Mouse (Mus musculus): ENCODE results near the gene Ubald1. TPM values are rescaled to one million over a fixed set of nuclear protein-coding genes. Genes with fewer than 3 reads are reported as not detected.
A peak's percentile ranks its signal among the peaks of the same experiment; 100 is the strongest.

Ubald1 gene
- polyA plus RNA-seq, 1 experiment from 2014 or later: 29.9 TPM

GRCm38 (mm10) chr16:4875198-4876032, 4.7 kb downstream of the Ubald1 start:
- H3K9ac ChIP-seq (ENCODE audit: low read depth, low read length): peak overlapping the region; percentile 17; the same call in 1 of the 2 replicates
- no peaks in the 10 kb centered on the region for H3K9me3 ChIP-seq (ENCODE audit: control insufficient read depth, low read length)
- no peaks in the 10 kb centered on the region for H3K27me3 ChIP-seq (replicated peaks; ENCODE audit: control insufficient read depth, insufficient read depth, low read length)
- no peak overlapping the region for H3K4me3 ChIP-seq (ENCODE audit: low read depth, low read length)
- WGBS: 71% methylated on average over 23 of the region's 23 CpGs
- ATAC-seq (replicated peaks; ENCODE audit: low FRiP score) (no peak), DNase-seq (ENCODE audit: low spot score) (no peak)
- no peak overlapping the region for H3K27ac ChIP-seq (ENCODE audit: low read depth, low read length)
- H3K4me1 ChIP-seq (replicated peaks; ENCODE audit: control insufficient read depth, insufficient read depth, low read length): peaks cover 31% of the 10 kb centered on the region
- peak overlapping the region; percentile 45 for H3K4me2 ChIP-seq
- peaks cover 13% of the 10 kb centered on the region for H3K36me3 ChIP-seq (ENCODE audit: control insufficient read depth, insufficient read depth, low read length)

GRCm38 (mm10) chr16:4871926-4872325, 8.2 kb downstream of the Ubald1 start:
- H3K4me3 ChIP-seq (ENCODE audit: low read depth, low read length): no peak overlapping the region
- no peak overlapping the region for H3K27ac ChIP-seq (ENCODE audit: low read depth, low read length)
- H3K27me3 ChIP-seq (replicated peaks; ENCODE audit: control insufficient read depth, insufficient read depth, low read length): no peaks in the 10 kb centered on the region
- H3K4me2 ChIP-seq: no peak overlapping the region
- H3K9me3 ChIP-seq (ENCODE audit: control insufficient read depth, low read length): no peaks in the 10 kb centered on the region
- DNase-seq (ENCODE audit: low spot score): no peak
- no peak overlapping the region for H3K9ac ChIP-seq (ENCODE audit: low read depth, low read length)
- WGBS: 81% methylated on average over 2 of the region's 2 CpGs
- H3K4me1 ChIP-seq (replicated peaks; ENCODE audit: control insufficient read depth, insufficient read depth, low read length): peaks cover 16% of the 10 kb centered on the region
- H3K36me3 ChIP-seq (ENCODE audit: control insufficient read depth, insufficient read depth, low read length): peaks cover 13% of the 10 kb centered on the region
- ATAC-seq (replicated peaks; ENCODE audit: low FRiP score): no peak

- WGBS: 86% methylated on average over 5 of the region's 5 CpGs
Observed at GRCm38 (mm10) chr16:4870490-4870889, 9.6 kb downstream of the Ubald1 start.

GRCm38 (mm10) chr16:4866101-4866695, 13.9 kb downstream of the Ubald1 start:
- WGBS: 68% methylated on average over 7 of the region's 7 CpGs
- no peak for ATAC-seq (replicated peaks; ENCODE audit: low FRiP score)
- Histone ChIP-seq H3K4me1 (replicated peaks; ENCODE audit: control insufficient read depth, insufficient read depth, low read length) (0 out of 2 replicates have a peak, but pooled peaks cover 3% of the 10 kb centered on the region), H3K4me2 (no peak overlapping the region), H3K9me3 (ENCODE audit: control insufficient read depth, low read length) (no peaks in the 10 kb centered on the region), H3K9ac (ENCODE audit: low read depth, low read length) (no peak overlapping the region), H3K4me3 (ENCODE audit: low read depth, low read length) (no peak overlapping the region), H3K27ac (ENCODE audit: low read depth, low read length) (no peak overlapping the region), H3K36me3 (ENCODE audit: control insufficient read depth, insufficient read depth, low read length) (no peaks in the 10 kb centered on the region), H3K27me3 (replicated peaks; ENCODE audit: control insufficient read depth, insufficient read depth, low read length) (no peaks in the 10 kb centered on the region)
- DNase-seq (ENCODE audit: low spot score): no peak

More at GRCm38 (mm10) chr16:4870490-4870889, 9.6 kb downstream of the Ubald1 start:
- DNase-seq (ENCODE audit: low spot score): no peak
- no peaks in the 10 kb centered on the region for H3K27me3 ChIP-seq (replicated peaks; ENCODE audit: control insufficient read depth, insufficient read depth, low read length)
- H3K4me1 ChIP-seq (replicated peaks; ENCODE audit: control insufficient read depth, insufficient read depth, low read length): peaks cover 5% of the 10 kb centered on the region
- H3K9ac ChIP-seq (ENCODE audit: low read depth, low read length): no peak overlapping the region
- no peak for ATAC-seq (replicated peaks; ENCODE audit: low FRiP score)
- no peak overlapping the region for H3K4me2 ChIP-seq
- peaks cover 9% of the 10 kb centered on the region for H3K36me3 ChIP-seq (ENCODE audit: control insufficient read depth, insufficient read depth, low read length)
- no peak overlapping the region for H3K27ac ChIP-seq (ENCODE audit: low read depth, low read length)
- no peaks in the 10 kb centered on the region for H3K9me3 ChIP-seq (ENCODE audit: control insufficient read depth, low read length)
- no peak overlapping the region for H3K4me3 ChIP-seq (ENCODE audit: low read depth, low read length)

- 0 out of 2 replicates have a peak, but pooled peaks cover 3% of the 10 kb centered on the region for H3K4me1 ChIP-seq (replicated peaks; ENCODE audit: control insufficient read depth, insufficient read depth, low read length)
- WGBS: 76% methylated on average over 8 of the region's 8 CpGs
- H3K9ac ChIP-seq (ENCODE audit: low read depth, low read length): no peak overlapping the region
- H3K9me3 ChIP-seq (ENCODE audit: control insufficient read depth, low read length): no peaks in the 10 kb centered on the region
- ATAC-seq (replicated peaks; ENCODE audit: low FRiP score) (no peak), DNase-seq (ENCODE audit: low spot score) (no peak)
- no peaks in the 10 kb centered on the region for H3K36me3 ChIP-seq (ENCODE audit: control insufficient read depth, insufficient read depth, low read length)
- H3K27me3 ChIP-seq (replicated peaks; ENCODE audit: control insufficient read depth, insufficient read depth, low read length): no peaks in the 10 kb centered on the region
- no peak overlapping the region for H3K4me3 ChIP-seq (ENCODE audit: low read depth, low read length)
- H3K27ac ChIP-seq (ENCODE audit: low read depth, low read length): no peak overlapping the region
- H3K4me2 ChIP-seq: no peak overlapping the region
Observed at GRCm38 (mm10) chr16:4863742-4864141, 16.4 kb downstream of the Ubald1 start.

GRCm38 (mm10) chr16:4862863-4863483, 17.1 kb downstream of the Ubald1 start:
- 42% methylated on average over 9 of the region's 9 CpGs for WGBS
- 0 out of 2 replicates have a peak, but pooled peaks cover 3% of the 10 kb centered on the region for H3K4me1 ChIP-seq (replicated peaks; ENCODE audit: control insufficient read depth, insufficient read depth, low read length)
- H3K9ac ChIP-seq (ENCODE audit: low read depth, low read length): no peak overlapping the region
- H3K27me3 ChIP-seq (replicated peaks; ENCODE audit: control insufficient read depth, insufficient read depth, low read length): no peaks in the 10 kb centered on the region
- no peak overlapping the region for H3K27ac ChIP-seq (ENCODE audit: low read depth, low read length)
- DNase-seq (ENCODE audit: low spot score) (peak; percentile 54), ATAC-seq (replicated peaks; ENCODE audit: low FRiP score) (peak; percentile 78)
- no peaks in the 10 kb centered on the region for H3K9me3 ChIP-seq (ENCODE audit: control insufficient read depth, low read length)
- no peak overlapping the region for H3K4me3 ChIP-seq (ENCODE audit: low read depth, low read length)
- H3K4me2 ChIP-seq: no peak overlapping the region
- no peaks in the 10 kb centered on the region for H3K36me3 ChIP-seq (ENCODE audit: control insufficient read depth, insufficient read depth, low read length)

GRCm38 (mm10) chr16:4861392-4861791, 18.7 kb downstream of the Ubald1 start:
- H3K4me1 ChIP-seq (replicated peaks; ENCODE audit: control insufficient read depth, insufficient read depth, low read length): 0 out of 2 replicates have a peak, but pooled peaks cover 3% of the 10 kb centered on the region
- no peak overlapping the region for H3K4me3 ChIP-seq (ENCODE audit: low read depth, low read length)
- 52% methylated on average over 10 of the region's 10 CpGs for WGBS
- H3K4me2 ChIP-seq: no peak overlapping the region
- no peaks in the 10 kb centered on the region for H3K9me3 ChIP-seq (ENCODE audit: control insufficient read depth, low read length)
- no peak for DNase-seq (ENCODE audit: low spot score)
- ATAC-seq (replicated peaks; ENCODE audit: low FRiP score): no peak
- no peak overlapping the region for H3K9ac ChIP-seq (ENCODE audit: low read depth, low read length)
- H3K36me3 ChIP-seq (ENCODE audit: control insufficient read depth, insufficient read depth, low read length): no peaks in the 10 kb centered on the region
- H3K27me3 ChIP-seq (replicated peaks; ENCODE audit: control insufficient read depth, insufficient read depth, low read length): no peaks in the 10 kb centered on the region
- H3K27ac ChIP-seq (ENCODE audit: low read depth, low read length): no peak overlapping the region

- DNase-seq (ENCODE audit: low spot score) (no peak), ATAC-seq (replicated peaks; ENCODE audit: low FRiP score) (no peak)
- H3K36me3 ChIP-seq (ENCODE audit: control insufficient read depth, insufficient read depth, low read length): no peaks in the 10 kb centered on the region
- no peak overlapping the region for H3K4me2 ChIP-seq
- no peak overlapping the region for H3K27ac ChIP-seq (ENCODE audit: low read depth, low read length)
- no peaks in the 10 kb centered on the region for H3K9me3 ChIP-seq (ENCODE audit: control insufficient read depth, low read length)
- H3K4me1 ChIP-seq (replicated peaks; ENCODE audit: control insufficient read depth, insufficient read depth, low read length): no peaks in the 10 kb centered on the region
- H3K9ac ChIP-seq (ENCODE audit: low read depth, low read length): no peak overlapping the region
- H3K27me3 ChIP-seq (replicated peaks; ENCODE audit: control insufficient read depth, insufficient read depth, low read length): no peaks in the 10 kb centered on the region
- 53% methylated on average over 5 of the region's 5 CpGs for WGBS
- H3K4me3 ChIP-seq (ENCODE audit: low read depth, low read length): no peak overlapping the region
Observed at GRCm38 (mm10) chr16:4855046-4855650, 25.0 kb downstream of the Ubald1 start.

Data from liver, embryonic 11.5 days (tissue).